Mouse (Mus musculus) left cerebral cortex, postnatal 14 days (tissue): Measurements from ENCODE around the gene Sucla2. TPM values are rescaled to one million over a fixed set of nuclear protein-coding genes. Genes with fewer than 3 reads are reported as not detected.
"Not testable (repeated sequence)": the region's sequence is repeated elsewhere in the genome, so short reads cannot be mapped to it uniquely, and the experiment has no call there.

ENCODE experiments used
- DNase-seq, 2 experiments: peaks; one replicate each; pipeline ENCODE4 v3.0.0; 2021 to 2022; ENCODE audit warnings: low spot score in 2 of 2, mixed read lengths in 1 of 2
- intact Hi-C: fragments of 180-260 bp; cut with DNase I; formaldehyde crosslinking; loops from one replicate; pipeline ENCODE4 v1.15.1; 2025
- total RNA-seq, 2 experiments: library from RNA; stranded (reverse); gene quantifications; 2 replicates each; pipeline ENCODE4 v1.2.3; 2021

Gene Sucla2
- total RNA-seq, 2 experiments from 2014 or later, result 150 to 155 TPM

DNA sequence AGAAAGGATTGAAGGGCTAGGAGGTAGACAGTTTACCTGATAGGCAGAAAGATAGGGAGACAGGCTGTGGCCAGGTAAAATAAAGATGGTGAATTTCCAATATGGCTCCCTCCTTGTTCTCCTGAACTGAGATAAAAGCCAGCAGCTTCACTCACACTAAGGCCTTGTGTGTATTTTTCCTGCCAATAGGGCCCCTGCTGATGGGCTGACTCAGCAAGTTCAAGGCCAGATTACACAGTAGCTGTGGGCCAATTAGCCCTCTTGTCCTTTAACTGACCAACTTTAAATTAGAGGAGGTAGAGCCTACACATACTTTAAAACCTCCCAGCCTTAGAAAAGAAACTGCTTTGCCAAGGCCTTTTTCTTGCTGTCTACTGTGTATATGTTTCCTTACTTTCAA lies 51.2 kb downstream of the Sucla2 start:
- no peak for DNase-seq
- intact Hi-C loops, result no loop called here

DNA sequence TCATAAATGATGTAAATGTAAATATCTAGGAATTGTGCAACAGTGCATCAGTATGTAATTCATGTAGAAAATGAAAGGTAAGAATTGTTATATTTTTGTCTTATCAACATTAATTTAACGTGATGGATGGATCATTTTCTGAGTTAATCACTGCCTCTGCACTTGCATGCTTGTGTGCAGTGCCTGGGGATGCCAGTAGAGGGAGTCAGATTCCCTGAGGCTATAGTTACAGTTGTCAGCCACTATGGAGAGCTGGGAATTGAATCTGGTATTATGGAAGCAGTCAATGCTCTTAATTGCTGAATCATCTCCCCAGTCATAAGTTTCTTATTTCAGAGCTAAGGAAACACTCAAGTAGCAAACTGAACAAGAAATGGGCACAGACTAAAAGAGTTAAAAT lies 63.0 kb downstream of the Sucla2 start:
- intact Hi-C loops, result no loop called here
- no peak for DNase-seq

DNA sequence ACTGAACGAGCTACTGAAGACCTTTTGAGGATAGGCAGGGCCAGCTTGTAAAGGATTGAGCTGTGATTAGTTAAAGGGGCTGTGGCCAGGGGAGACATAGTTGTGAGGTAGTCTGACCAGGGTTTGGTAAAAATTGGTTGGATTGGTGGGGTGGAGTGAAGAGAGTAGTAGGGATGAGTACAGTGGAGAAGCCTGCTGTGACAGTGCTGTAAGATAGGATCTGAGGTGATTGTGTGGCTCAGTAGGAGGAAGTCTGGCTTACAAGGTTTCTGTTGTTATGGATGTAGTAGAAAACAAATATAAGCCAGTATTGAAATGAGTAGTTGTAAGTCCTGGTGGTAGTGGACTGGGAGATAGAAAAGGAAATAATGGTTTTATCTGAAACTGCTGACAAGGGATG lies 67.0 kb downstream of the Sucla2 start:
- DNase-seq, result no peak
- intact Hi-C loops, result no loop called here

DNA sequence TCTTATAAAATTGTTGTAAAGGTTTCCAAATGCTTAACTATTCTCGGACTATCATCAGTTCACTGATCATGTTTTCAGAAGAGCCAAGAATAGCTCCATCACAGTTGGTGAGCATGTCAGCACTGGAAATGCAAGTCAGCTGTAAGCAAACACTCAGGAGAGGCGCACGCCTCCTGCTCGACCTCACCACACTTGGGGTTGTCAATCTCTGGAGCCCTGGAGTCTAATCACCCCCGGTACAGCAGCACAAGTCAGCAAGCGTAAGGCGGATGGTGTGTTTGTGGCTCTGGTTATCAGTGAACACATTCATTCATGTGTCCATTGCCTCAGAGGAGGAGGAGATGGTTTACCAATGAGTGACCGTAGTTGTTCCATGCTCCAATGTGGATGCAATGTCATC lies 74.6 kb downstream of the Sucla2 start:
- intact Hi-C loops, result no loop called here
- no peak for DNase-seq

DNA sequence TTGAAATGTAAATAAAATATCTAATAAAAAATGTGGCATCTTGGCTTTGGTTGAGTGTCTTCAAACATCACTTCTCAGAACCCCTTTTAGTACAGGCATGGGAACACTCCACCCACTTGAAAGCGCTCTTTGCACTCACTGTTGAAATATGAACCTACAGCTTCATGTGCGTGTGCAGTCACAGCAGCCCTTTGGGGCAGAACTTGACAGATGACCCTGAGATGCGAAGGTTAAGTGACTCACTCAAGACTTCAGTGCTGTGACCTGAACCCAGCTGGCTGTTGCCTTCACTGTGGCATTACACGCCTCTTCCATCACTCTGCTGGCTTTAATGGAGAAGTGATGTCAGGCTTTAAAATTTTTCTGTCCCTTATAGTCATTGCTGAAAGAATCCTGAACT lies 82.6 kb downstream of the Sucla2 start:
- no peak for DNase-seq
- intact Hi-C loops, result no loop called here

DNA sequence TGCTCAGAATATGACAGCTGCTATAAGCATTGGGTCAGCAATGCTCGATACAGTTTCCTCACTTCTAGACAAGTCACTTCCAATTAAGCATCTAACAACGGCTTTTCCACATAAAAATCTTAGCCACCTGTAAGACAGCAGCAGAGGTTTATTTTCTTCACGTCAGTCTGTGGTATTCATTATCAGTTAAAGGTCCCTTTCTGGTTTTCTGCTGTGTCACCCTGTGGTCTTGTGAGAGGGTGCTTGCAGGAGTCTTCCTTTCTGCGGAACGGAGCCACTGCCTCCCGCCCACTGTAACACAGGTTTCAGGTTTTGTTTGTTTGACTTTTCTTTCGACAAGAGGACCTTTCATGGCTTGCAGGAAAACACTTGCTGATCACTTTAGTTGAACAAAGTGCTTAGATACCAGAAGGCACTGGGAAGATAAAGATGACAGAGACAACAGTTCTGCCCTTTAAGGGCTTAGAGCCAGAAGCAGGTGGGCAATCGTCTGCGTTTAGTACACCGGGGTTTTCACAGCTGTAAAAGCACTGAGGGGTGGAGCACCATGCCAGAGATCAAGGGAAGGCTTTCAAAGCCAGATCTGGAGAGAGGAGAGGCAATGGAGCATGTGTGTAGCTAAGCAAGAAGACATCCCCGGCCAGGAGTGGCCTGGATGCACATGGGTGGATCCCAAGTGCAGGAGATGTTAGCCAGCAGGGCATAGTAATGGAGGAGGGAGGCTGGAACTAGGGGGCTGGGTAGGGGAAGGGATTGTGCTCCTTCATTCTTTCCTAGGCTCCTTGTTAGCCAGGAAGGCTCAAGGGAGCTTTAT lies 83.8 kb downstream of the Sucla2 start:
- intact Hi-C loops, result no loop called here
- no peak for DNase-seq

DNA sequence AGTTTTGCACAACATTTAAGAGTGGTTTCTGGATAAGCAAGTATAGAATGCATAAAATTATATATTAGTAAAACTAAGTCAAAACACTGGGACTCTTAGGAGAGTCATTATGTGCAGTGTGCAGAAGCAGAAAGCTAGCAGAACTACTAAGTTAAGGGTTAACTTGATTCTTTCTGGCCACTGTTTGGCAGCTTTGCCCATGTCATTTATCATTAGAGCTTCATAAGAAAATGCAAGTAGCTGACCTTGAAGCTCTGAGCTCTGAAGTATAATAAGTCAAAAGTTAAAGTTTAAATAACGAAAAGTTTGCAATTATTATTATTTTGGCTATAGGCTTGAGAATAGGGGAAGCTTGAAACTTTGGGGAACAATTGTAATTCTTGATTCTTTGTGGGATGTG lies 89.8 kb downstream of the Sucla2 start:
- intact Hi-C loops, DNase-seq: not testable (repeated sequence)

DNA sequence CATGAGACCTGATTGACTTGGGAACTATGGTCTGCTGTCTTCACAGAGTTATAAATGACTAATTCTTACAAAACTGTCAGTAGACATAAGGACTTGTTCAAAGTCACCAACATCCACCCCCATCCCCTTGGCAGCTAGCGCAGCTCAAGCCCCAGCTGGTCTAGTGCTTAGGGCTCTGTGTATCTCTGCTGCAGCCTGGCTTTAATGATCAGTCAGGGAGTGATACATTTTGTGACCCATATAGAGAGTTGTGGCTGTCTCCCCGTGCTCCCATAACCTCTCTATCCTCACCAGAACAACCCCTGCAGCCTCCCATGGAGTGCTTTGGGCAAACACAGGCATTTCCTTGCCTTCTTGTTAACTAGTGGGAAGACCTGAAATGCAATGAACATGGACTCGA lies 95.8 kb downstream of the Sucla2 start:
- DNase-seq, result no peak
- intact Hi-C loops, result no loop called here

DNA sequence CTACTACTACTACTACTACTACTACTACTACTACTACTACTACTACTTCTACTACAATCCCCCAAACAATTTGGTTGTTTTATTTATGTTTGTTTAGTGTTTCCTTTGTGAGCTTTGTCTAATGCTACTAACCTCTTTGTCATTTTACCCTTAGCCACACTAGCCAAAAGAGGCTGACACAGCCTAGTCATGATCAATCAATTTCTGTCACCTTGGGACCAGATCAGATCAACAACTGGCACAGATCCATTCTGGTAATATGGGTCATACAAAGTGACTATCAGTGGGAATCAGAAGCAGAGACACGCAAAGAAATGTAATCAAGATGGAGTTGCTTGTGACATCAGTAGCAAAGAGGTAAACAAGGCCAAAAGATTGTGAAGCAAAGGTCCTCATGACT lies 97.9 kb downstream of the Sucla2 start:
- intact Hi-C loops, result no loop called here
- no peak for DNase-seq

DNA sequence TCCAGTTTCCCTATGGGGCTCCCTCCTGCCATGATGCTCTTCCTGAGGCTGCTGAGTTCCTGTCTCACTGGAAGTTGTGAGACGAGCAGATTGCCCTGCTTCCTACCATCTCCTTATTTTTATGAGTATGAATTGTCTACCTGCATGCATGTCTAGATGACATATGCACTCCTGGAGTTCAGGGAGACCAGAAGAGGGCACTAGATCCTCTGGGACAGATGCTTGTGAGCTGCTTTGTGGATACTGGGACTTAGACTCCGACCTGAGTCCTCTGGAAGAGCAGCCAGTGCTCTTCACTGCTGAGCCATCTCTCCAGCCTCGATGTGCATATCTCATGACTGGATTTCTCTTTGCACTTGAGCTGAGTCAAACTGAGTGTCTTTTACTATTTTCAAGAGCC lies 100.3 kb downstream of the Sucla2 start:
- peak in 1 of 2 experiments; percentile 1 for DNase-seq
- intact Hi-C loops, result no loop called here

DNA sequence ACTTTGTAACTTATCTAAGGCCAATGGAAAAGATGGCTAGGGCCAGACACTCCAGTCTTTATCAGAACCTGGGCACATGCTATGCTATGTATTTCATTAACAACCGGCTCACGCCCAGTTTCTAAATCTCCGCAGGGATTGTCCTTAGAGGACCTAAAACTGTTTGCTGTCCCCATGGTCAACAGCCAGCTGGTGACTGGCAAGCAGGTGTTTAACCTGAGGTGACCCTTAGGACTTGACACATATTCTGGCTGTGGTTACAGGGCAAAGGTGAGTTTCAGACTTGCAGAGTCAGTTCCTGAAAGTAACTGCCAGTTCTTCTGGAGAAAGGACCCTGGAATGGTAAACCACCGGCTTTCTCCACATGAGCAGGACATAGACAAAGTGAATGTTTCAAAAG lies 106.4 kb downstream of the Sucla2 start:
- intact Hi-C loops, result no loop called here
- no peak for DNase-seq

DNA sequence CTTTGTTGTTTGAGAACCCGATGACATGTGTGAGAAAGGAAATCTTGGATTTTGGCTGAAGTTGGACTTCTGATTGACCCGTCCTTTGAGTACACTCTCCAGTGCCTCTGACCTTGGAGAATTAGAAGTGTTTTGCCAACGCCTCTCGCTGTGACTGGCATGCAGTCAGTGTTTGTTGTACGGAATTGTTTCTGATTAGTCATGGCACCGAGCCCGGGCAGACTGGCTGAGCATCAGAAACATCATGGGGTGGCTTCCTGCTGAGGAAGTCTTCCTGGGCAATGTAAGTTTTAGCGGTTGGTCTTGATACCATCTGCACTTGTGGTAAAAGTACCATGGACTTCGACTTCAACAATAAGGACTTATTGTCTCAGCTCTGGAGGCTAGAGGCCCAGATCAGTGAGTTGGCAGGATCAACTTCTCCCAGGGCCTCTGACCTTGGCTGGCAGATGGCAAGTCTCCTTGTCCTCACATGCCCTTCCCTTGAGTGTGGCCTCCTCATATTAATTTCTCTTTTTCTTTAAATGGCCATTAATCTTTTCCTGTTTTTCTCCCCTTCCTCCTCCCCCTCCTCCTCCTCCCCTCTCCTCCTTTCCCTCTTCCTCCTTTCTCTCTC lies 107.6 kb downstream of the Sucla2 start:
- peak; percentile 42 to 49 for DNase-seq
- intact Hi-C loops, result no loop called here

DNA sequence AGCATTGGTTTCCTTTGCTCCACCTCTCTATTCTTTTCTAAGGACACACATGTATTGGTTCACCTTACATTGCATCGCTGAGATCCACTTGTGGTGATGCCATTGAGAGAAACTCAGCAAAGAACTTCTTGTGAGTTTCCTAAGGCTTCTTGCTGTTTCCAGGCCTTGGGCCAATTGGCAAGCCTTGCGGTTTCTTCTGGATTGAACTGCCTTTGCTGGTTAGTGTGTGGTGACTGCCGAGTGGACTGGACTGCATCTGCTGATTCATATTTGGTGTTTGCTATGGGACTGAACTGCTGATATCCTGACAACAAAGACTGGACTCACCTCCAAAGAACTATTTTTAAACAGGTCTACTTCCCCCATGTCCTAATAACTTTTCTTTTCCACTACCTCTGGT lies 109.2 kb downstream of the Sucla2 start:
- peak in 1 of 2 experiments; percentile 14 for DNase-seq
- intact Hi-C loops, result no loop called here

DNA sequence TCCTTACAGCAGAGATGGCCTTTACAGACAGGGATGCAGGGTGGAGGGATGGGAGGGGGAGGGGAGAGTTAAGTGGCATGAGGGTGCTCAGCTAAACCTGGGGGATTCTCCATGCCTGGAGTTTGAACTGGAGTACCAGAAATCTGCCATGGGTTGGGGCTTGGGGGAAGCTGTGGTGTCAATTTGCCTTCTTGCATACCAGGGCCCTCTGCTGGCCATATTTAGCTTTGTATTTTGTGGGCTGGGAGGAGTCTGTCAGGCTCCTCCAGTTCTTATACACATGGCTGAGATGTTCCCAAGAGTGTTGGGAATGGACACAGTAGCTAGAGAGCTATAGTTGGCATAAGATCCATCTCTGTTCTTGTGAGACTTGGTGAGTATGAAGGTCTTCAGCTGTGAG lies 112.3 kb downstream of the Sucla2 start:
- intact Hi-C loops, result no loop called here

More for the DNA sequence above, 112.3 kb downstream of the Sucla2 start:
- no peak for DNase-seq

Other genes with a start within 250 kb of the Sucla2 start
- gene Rb1, start 199.5 kb upstream of the Sucla2 start, total RNA-seq, result 10 to 100 TPM; 32.4 to 33.0 TPM
- gene Itm2b, start 140.0 kb upstream of the Sucla2 start, total RNA-seq, result 100 to 1,000 TPM; 732 to 742 TPM
- 10 to 100 TPM; 25.3 to 27.5 TPM for gene Med4, start 15.3 kb upstream of the Sucla2 start, total RNA-seq
- gene Nudt15, start 22.9 kb downstream of the Sucla2 start, total RNA-seq, result 1 to 10 TPM; 5.8 to 8.0 TPM
- gene Gm21750, start 135.9 kb downstream of the Sucla2 start, total RNA-seq, result under 1 TPM; 0.21 to 0.31 TPM